Mouse (Mus musculus): Measurements from ENCODE around the gene Atrnl1.

DNA sequence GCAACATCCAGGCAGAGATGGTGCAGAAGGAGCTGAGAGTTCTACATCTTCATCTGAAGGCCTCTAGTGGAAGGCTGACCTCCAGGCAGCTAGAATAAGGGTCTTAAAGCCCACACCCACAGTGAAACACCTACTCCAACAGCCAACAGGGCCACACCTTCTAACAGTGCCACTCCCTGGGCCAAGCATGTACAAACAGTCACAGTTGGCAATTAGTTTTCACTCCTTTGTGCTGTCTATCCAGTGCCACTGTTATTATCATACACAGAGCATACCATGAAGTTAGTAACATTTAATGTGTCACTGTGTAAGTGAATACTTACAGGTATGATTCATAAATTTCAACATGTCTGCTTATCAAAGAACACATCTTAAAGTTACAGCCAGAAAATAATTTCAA lies 347.3 kb downstream of the Atrnl1 start:
- no peak for TF ChIP-seq CTCF (IDR thresholded peaks at IDR 0.05; ENCODE audit: extremely low read depth, insufficient read depth, insufficient read length, insufficient replicate concordance)
- no peak for TF ChIP-seq POLR2A (IDR thresholded peaks at IDR 0.05; ENCODE audit: low read depth, low read length)
